Mouse (Mus musculus): ENCODE measurements around the gene Tbx18. TPM values are rescaled to one million over a fixed set of nuclear protein-coding genes. Genes with fewer than 3 reads are reported as not detected.

Tbx18 gene
- polyA plus RNA-seq, 1 experiment from 2014 or later, result 3.4 TPM

- peak overlapping the region; percentile 78 for H3K4me2 ChIP-seq (replicated peaks; ENCODE audit: low read depth, low read length)
- peak overlapping the region; percentile 41 for H3K9ac ChIP-seq (ENCODE audit: low read depth, low read length)
- peaks cover 59% of the 10 kb centered on the region for H3K27me3 ChIP-seq (ENCODE audit: control insufficient read depth, insufficient read depth, low read length)
- no peaks in the 10 kb centered on the region for H3K36me3 ChIP-seq (ENCODE audit: control insufficient read depth, insufficient read depth, low read length)
- ATAC-seq (ENCODE audit: low FRiP score), result peak; percentile 14; the same call in 1 of the 2 replicates
- peak overlapping the region; percentile 48 for H3K4me3 ChIP-seq (ENCODE audit: low read depth, low read length)
- under 1% methylated on average over 60 of the region's 75 CpGs for WGBS
- H3K27ac ChIP-seq (ENCODE audit: low read depth, low read length), result no peak overlapping the region
- H3K4me1 ChIP-seq (replicated peaks; ENCODE audit: control insufficient read depth, insufficient read depth, low read length), result peaks cover 13% of the 10 kb centered on the region; the same call in 1 of the 2 replicates
- H3K9me3 ChIP-seq (ENCODE audit: control insufficient read depth, low read length), result no peaks in the 10 kb centered on the region
- peak; percentile 75 for DNase-seq (ENCODE audit: low spot score)
Observed at GRCm38 (mm10) chr9:87729316-87730270, 1.5 kb downstream of the Tbx18 start.

DNA sequence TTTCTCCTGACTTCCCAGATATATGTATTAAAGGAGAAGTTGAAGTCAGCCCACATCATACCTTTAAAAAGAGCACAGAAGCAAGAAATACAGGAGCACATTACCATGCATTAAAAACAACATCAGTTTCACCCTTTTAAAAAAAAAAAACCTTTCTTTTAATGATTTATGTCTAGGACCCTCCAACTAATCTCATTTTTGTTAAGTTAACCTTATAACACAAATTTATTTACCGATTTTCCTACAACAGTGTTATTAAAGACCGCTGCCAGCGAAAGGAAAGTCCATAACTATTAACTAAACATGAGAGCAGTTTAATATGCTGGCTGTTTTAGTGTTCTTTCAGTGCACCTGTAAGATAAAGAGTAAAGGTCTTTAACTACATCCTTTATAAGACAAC, 3.0 kb downstream of the Tbx18 start:
- no peak overlapping the region for H3K9ac ChIP-seq (ENCODE audit: low read depth, low read length)
- no peak overlapping the region for H3K27ac ChIP-seq (ENCODE audit: low read depth, low read length)
- peaks cover 51% of the 10 kb centered on the region for H3K27me3 ChIP-seq (ENCODE audit: control insufficient read depth, insufficient read depth, low read length)
- 16% methylated on average over 3 of the region's 3 CpGs for WGBS
- H3K4me3 ChIP-seq (ENCODE audit: low read depth, low read length), result no peak overlapping the region
- H3K4me1 ChIP-seq (replicated peaks; ENCODE audit: control insufficient read depth, insufficient read depth, low read length), result peaks cover 13% of the 10 kb centered on the region; the same call in 1 of the 2 replicates
- DNase-seq (ENCODE audit: low spot score), result no peak
- no peaks in the 10 kb centered on the region for H3K36me3 ChIP-seq (ENCODE audit: control insufficient read depth, insufficient read depth, low read length)
- no peak for ATAC-seq (ENCODE audit: low FRiP score)
- no peak overlapping the region for H3K4me2 ChIP-seq (replicated peaks; ENCODE audit: low read depth, low read length)
- no peaks in the 10 kb centered on the region for H3K9me3 ChIP-seq (ENCODE audit: control insufficient read depth, low read length)

DNA sequence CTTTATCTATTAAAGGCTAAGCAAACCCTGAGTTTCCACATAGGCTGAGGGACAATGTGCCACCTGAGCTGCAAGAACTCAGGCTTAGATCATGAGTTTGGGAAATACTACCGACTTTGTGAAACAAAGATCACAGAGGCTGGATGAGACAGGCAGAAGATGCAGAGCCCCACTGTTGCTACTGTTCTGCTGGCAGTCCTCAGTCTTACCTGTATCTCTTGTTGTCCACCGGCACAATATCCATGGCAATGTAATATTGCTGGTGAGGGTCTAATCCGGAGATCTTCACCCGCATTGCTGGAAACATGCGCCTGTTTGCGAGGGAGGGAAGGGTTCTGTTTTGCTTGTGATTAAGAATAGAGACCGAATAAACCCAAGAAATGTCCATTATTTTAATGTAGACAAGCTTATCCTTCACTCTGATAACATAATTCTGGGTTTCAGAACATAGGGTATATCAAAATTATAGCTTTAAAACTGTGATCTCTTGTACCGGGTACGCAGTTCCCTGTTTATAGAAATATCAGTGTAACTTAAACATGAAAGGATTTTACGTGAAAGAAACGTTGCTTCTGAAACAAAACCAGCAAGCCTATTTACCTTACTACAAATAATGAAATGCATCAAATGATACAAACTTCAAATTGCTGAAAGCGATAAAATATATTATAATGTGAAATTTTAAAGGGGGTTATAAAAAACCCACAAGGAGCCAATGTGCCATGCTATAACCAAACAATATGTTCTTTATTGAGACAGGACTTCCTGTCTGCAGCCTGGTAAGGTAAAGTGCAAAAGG, 3.7 kb downstream of the Tbx18 start:
- Histone ChIP-seq H3K4me2 (replicated peaks; ENCODE audit: low read depth, low read length) (no peak overlapping the region), H3K4me3 (ENCODE audit: low read depth, low read length) (no peak overlapping the region), H3K27me3 (ENCODE audit: control insufficient read depth, insufficient read depth, low read length) (peaks cover 43% of the 10 kb centered on the region), H3K9me3 (ENCODE audit: control insufficient read depth, low read length) (no peaks in the 10 kb centered on the region), H3K36me3 (ENCODE audit: control insufficient read depth, insufficient read depth, low read length) (no peaks in the 10 kb centered on the region), H3K9ac (ENCODE audit: low read depth, low read length) (no peak overlapping the region), H3K27ac (ENCODE audit: low read depth, low read length) (no peak overlapping the region), H3K4me1 (replicated peaks; ENCODE audit: control insufficient read depth, insufficient read depth, low read length) (peaks cover 13% of the 10 kb centered on the region; the same call in 1 of the 2 replicates)
- 7% methylated on average over 12 of the region's 12 CpGs for WGBS
- peak; percentile 54 for DNase-seq (ENCODE audit: low spot score)
- no peak for ATAC-seq (ENCODE audit: low FRiP score)

DNA sequence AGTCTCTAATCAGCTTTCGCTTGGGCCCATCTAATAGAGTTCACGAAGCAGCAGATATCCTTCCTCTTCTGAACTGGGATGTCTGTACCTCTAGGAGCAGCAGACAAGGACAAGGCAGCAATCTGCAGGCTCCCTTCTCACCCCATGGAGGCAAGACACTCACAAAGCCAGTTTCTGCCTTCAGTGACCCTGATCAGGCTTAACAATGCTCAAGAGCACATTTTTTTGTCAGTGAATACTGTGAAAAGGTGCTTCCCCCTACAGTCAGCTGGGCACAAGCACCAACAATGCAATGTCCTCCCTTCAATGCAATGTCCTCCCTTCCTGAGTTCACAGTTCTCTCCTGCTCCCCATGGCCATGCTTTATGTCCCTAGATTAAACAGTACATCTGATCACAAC, 9.3 kb downstream of the Tbx18 start:
- H3K4me2 ChIP-seq (replicated peaks; ENCODE audit: low read depth, low read length), result no peak overlapping the region
- no peak overlapping the region for H3K4me3 ChIP-seq (ENCODE audit: low read depth, low read length)
- peak; percentile 49; the same call in 1 of the 2 replicates for ATAC-seq (ENCODE audit: low FRiP score)
- no peak overlapping the region for H3K9ac ChIP-seq (ENCODE audit: low read depth, low read length)
- H3K27me3 ChIP-seq (ENCODE audit: control insufficient read depth, insufficient read depth, low read length), result peaks cover 5% of the 10 kb centered on the region
- no peak for DNase-seq (ENCODE audit: low spot score)
- no peaks in the 10 kb centered on the region for H3K36me3 ChIP-seq (ENCODE audit: control insufficient read depth, insufficient read depth, low read length)
- H3K4me1 ChIP-seq (replicated peaks; ENCODE audit: control insufficient read depth, insufficient read depth, low read length), result no peaks in the 10 kb centered on the region
- H3K27ac ChIP-seq (ENCODE audit: low read depth, low read length), result no peak overlapping the region
- 28% methylated on average over 2 of the region's 2 CpGs for WGBS
- no peaks in the 10 kb centered on the region for H3K9me3 ChIP-seq (ENCODE audit: control insufficient read depth, low read length)

DNA sequence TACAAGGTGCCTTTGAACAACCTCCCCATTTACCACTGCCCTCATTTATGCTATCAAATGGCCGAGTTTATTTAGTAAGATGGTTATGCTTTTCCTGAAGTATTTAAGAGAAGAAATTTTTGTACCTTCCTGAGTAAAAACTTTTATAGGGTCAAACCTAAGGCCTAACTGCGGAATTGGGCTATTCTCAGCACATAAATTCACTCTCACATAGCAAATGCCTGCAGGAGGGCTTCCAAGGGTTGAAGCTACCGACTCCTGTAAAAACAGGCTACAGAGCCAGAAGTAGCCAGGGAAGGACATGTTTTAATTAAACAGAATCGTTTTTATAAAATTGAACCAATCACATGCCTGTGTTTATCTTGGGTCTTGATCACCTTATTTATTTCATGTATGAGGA, 20.7 kb downstream of the Tbx18 start:
- no peak overlapping the region for H3K4me3 ChIP-seq (ENCODE audit: low read depth, low read length)
- H3K9ac ChIP-seq (ENCODE audit: low read depth, low read length), result no peak overlapping the region
- no peak for DNase-seq (ENCODE audit: low spot score)
- no peaks in the 10 kb centered on the region for H3K9me3 ChIP-seq (ENCODE audit: control insufficient read depth, low read length)
- H3K4me2 ChIP-seq (replicated peaks; ENCODE audit: low read depth, low read length), result no peak overlapping the region
- no peak for ATAC-seq (ENCODE audit: low FRiP score)
- H3K36me3 ChIP-seq (ENCODE audit: control insufficient read depth, insufficient read depth, low read length), result no peaks in the 10 kb centered on the region
- H3K4me1 ChIP-seq (replicated peaks; ENCODE audit: control insufficient read depth, insufficient read depth, low read length), result no peaks in the 10 kb centered on the region
- no peak overlapping the region for H3K27ac ChIP-seq (ENCODE audit: low read depth, low read length)
- H3K27me3 ChIP-seq (ENCODE audit: control insufficient read depth, insufficient read depth, low read length), result no peaks in the 10 kb centered on the region
- WGBS, result 70% methylated on average over 4 of the region's 4 CpGs

- DNase-seq (ENCODE audit: low spot score) (peak; percentile 61), ATAC-seq (ENCODE audit: low FRiP score) (no peak)
- no peak overlapping the region for H3K4me2 ChIP-seq (replicated peaks; ENCODE audit: low read depth, low read length)
- H3K4me3 ChIP-seq (ENCODE audit: low read depth, low read length), result no peak overlapping the region
- no peaks in the 10 kb centered on the region for H3K9me3 ChIP-seq (ENCODE audit: control insufficient read depth, low read length)
- no peaks in the 10 kb centered on the region for H3K27me3 ChIP-seq (ENCODE audit: control insufficient read depth, insufficient read depth, low read length)
- H3K9ac ChIP-seq (ENCODE audit: low read depth, low read length), result no peak overlapping the region
- no peak overlapping the region for H3K27ac ChIP-seq (ENCODE audit: low read depth, low read length)
- no peaks in the 10 kb centered on the region for H3K36me3 ChIP-seq (ENCODE audit: control insufficient read depth, insufficient read depth, low read length)
- H3K4me1 ChIP-seq (replicated peaks; ENCODE audit: control insufficient read depth, insufficient read depth, low read length), result no peaks in the 10 kb centered on the region
Observed at GRCm38 (mm10) chr9:87708151-87708550, 22.9 kb downstream of the Tbx18 start.

- ATAC-seq (ENCODE audit: low FRiP score) (no peak), DNase-seq (ENCODE audit: low spot score) (no peak)
- H3K36me3 ChIP-seq (ENCODE audit: control insufficient read depth, insufficient read depth, low read length), result no peaks in the 10 kb centered on the region
- H3K9ac ChIP-seq (ENCODE audit: low read depth, low read length), result no peak overlapping the region
- no peaks in the 10 kb centered on the region for H3K9me3 ChIP-seq (ENCODE audit: control insufficient read depth, low read length)
- no peaks in the 10 kb centered on the region for H3K4me1 ChIP-seq (replicated peaks; ENCODE audit: control insufficient read depth, insufficient read depth, low read length)
- H3K27ac ChIP-seq (ENCODE audit: low read depth, low read length), result no peak overlapping the region
- H3K27me3 ChIP-seq (ENCODE audit: control insufficient read depth, insufficient read depth, low read length), result no peaks in the 10 kb centered on the region
- H3K4me3 ChIP-seq (ENCODE audit: low read depth, low read length), result no peak overlapping the region
- 65% methylated on average over 2 of the region's 2 CpGs for WGBS
- no peak overlapping the region for H3K4me2 ChIP-seq (replicated peaks; ENCODE audit: low read depth, low read length)
Observed at GRCm38 (mm10) chr9:87702267-87702666, 28.8 kb downstream of the Tbx18 start.

DNA sequence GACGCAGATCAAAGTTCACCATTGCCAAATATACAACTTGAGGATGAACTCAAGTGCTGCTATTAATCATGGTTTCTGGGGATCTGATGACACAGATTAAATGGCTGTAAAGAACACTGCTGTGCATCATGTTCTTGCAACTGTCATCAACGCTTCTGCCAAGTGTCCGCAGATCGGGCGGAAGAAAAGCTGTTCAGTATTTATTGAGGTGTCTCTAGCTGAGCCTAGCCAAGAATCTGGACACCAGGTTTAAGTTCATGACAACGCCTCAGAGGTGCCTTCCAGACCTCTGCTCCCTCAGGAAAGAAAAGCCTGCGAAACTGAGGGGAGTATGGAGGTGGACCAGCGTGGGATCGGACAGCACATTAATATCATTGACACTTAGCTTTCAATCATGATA, 44.1 kb downstream of the Tbx18 start:
- DNase-seq (ENCODE audit: low spot score), result no peak
- no peak overlapping the region for H3K4me3 ChIP-seq (ENCODE audit: low read depth, low read length)
- 86% methylated on average over 9 of the region's 9 CpGs for WGBS

More for the DNA sequence above, 44.1 kb downstream of the Tbx18 start:
- H3K27me3 ChIP-seq (ENCODE audit: control insufficient read depth, insufficient read depth, low read length), result no peaks in the 10 kb centered on the region
- H3K4me1 ChIP-seq (replicated peaks; ENCODE audit: control insufficient read depth, insufficient read depth, low read length), result no peaks in the 10 kb centered on the region
- no peak overlapping the region for H3K4me2 ChIP-seq (replicated peaks; ENCODE audit: low read depth, low read length)
- no peak overlapping the region for H3K27ac ChIP-seq (ENCODE audit: low read depth, low read length)
- no peak for ATAC-seq (ENCODE audit: low FRiP score)
- H3K9ac ChIP-seq (ENCODE audit: low read depth, low read length), result no peak overlapping the region
- H3K36me3 ChIP-seq (ENCODE audit: control insufficient read depth, insufficient read depth, low read length), result no peaks in the 10 kb centered on the region
- H3K9me3 ChIP-seq (ENCODE audit: control insufficient read depth, low read length), result no peaks in the 10 kb centered on the region

All from hindbrain, embryonic 11.5 days (tissue).